Mouse (Mus musculus) neural tube, embryonic 15.5 days (tissue): Measurements from ENCODE around the gene CN725425. TPM values are rescaled to one million over a fixed set of nuclear protein-coding genes. Genes with fewer than 3 reads are reported as not detected.
A peak's percentile ranks its signal among the peaks of the same experiment; 100 is the strongest.

Experiments
- ATAC-seq: fragments of 200-750 bp; cut with Nextera tagmentation; 2 replicates; pipeline ENCODE4 v1.8.0; 2017; ENCODE audit warnings: mild to moderate bottlenecking, moderate TSS enrichment, moderate library complexity; ENCODE audit not compliant: low FRiP score
- H3K27ac ChIP-seq: fragments of 300-500 bp; sonication (generic); replicated peaks from 2 replicates; pipeline ENCODE4 v1.5.1; 2015; ENCODE audit warnings: mild to moderate bottlenecking, inconsistent platforms
- H3K27me3 ChIP-seq: fragments of 300-500 bp; sonication (generic); replicated peaks from 2 replicates; pipeline ENCODE4 v1.6.1; 2015; ENCODE audit warnings: inconsistent platforms
- H3K36me3 ChIP-seq: fragments of 300-500 bp; sonication (generic); 2 replicates; pipeline ENCODE4 v1.6.1; 2015; ENCODE audit warnings: inconsistent platforms
- H3K4me1 ChIP-seq: fragments of 300-500 bp; sonication (generic); 2 replicates; pipeline ENCODE4 v1.6.1; 2015; ENCODE audit warnings: inconsistent platforms
- H3K4me2 ChIP-seq: fragments of 300-500 bp; sonication (generic); 2 replicates; pipeline ENCODE4 v1.6.1; 2015; ENCODE audit warnings: inconsistent platforms, mild to moderate bottlenecking, moderate library complexity
- H3K4me3 ChIP-seq: fragments of 300-500 bp; sonication (generic); replicated peaks from 2 replicates; pipeline ENCODE4 v1.5.1; 2015; ENCODE audit warnings: mild to moderate bottlenecking, inconsistent platforms
- H3K9ac ChIP-seq: fragments of 300-500 bp; sonication (generic); replicated peaks from 2 replicates; pipeline ENCODE4 v1.6.1; 2015; ENCODE audit warnings: mild to moderate bottlenecking, inconsistent platforms
- H3K9me3 ChIP-seq: fragments of 300-500 bp; sonication (generic); replicated peaks from 2 replicates; pipeline ENCODE4 v1.6.1; 2016; ENCODE audit warnings: inconsistent platforms
- WGBS: fragments of 180-500 bp; shearing (Covaris S2); methylation state at CpG from one replicate; pipeline ENCODE4 v1.1.7; 2015; ENCODE audit warnings: mixed read lengths; 5-methylcytosine and 5-hydroxymethylcytosine counted together
- polyA plus RNA-seq: library from polyadenylated mRNA; unstranded; fragments of >200 nt; fragmentation: Nextera tagmentation; extraction: Ambion mirVana; gene quantifications from 2 replicates; pipeline ENCODE4 v1.2.1, GENCODE M21; 2015

The CN725425 gene
- polyA plus RNA-seq, 1 experiment from 2014 or later, result not detected

DNA sequence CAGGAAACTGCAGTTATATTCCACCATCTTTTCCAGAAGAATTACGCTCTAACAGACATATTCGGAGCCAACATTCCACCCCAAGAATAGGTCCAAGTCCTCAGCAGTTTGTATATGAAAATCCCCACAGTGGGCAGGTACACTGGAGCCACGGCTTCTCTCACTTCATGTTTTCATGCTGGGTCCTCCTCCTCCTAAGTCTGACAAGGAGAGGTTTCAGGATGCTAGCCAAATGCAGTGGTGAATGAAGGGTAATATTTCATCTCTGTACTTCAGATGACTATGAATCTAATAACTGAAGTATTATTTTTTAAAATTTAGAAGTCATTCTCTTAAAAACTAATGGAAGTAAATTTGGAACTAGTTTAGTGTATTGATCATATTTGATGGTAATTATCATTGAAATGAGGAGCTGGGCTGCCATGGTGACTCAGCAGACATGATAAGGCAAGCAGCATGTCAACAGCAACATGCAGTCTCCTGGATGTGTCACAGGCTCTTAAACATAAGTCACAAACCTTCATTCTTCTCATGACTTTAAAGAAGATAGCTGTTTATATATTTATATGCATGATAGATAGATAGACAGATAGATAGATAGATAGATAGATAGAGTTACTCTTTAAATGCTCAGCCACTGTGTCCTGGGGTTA lies 41.5 kb downstream of the CN725425 start:
- 90% methylated on average over 3 of the region's 3 CpGs for WGBS
- H3K27ac ChIP-seq, result no peak overlapping the region
- no peak for ATAC-seq
- H3K4me2 ChIP-seq, result no peak overlapping the region
- no peaks in the 10 kb centered on the region for H3K36me3 ChIP-seq
- no peaks in the 10 kb centered on the region for H3K9me3 ChIP-seq
- no peak overlapping the region for H3K4me3 ChIP-seq
- no peaks in the 10 kb centered on the region for H3K27me3 ChIP-seq
- H3K9ac ChIP-seq, result no peak overlapping the region
- no peaks in the 10 kb centered on the region for H3K4me1 ChIP-seq

DNA sequence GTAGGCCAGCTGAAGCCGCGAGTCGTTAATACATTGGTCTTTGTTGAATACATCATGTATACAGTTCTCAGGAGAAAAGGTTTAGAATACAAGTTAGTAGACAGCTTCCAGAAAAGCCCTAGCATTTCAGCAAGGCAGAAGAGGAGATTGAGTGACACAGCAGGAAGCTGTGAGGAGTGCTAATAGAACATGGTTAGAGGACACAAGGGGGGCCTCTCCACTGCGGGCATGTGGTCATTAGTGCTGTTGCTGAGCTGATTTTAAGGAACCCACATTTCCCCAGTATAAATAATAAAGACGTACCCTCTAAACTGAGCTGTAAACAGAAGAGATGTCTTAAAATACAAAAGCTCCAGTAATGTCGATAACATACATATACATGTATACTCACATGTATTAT lies 51.5 kb downstream of the CN725425 start:
- no peak for ATAC-seq
- 64% methylated on average over 6 of the region's 6 CpGs for WGBS

GRCm38 (mm10) chr15:91251544-91252408 lies 52.5 kb downstream of the CN725425 start:
- Histone ChIP-seq H3K4me1 (no peaks in the 10 kb centered on the region), H3K27ac (no peak overlapping the region), H3K4me3 (no peak overlapping the region), H3K4me2 (no peak overlapping the region), H3K27me3 (no peaks in the 10 kb centered on the region), H3K9ac (no peak overlapping the region), H3K9me3 (no peaks in the 10 kb centered on the region), H3K36me3 (no peaks in the 10 kb centered on the region)
- 75% methylated on average over 9 of the region's 9 CpGs for WGBS
- no peak for ATAC-seq

More for the DNA sequence above, 51.5 kb downstream of the CN725425 start:
- Histone ChIP-seq H3K27me3 (no peaks in the 10 kb centered on the region), H3K9ac (no peak overlapping the region), H3K36me3 (no peaks in the 10 kb centered on the region), H3K4me2 (no peak overlapping the region), H3K9me3 (no peaks in the 10 kb centered on the region), H3K4me1 (no peaks in the 10 kb centered on the region), H3K4me3 (no peak overlapping the region), H3K27ac (no peak overlapping the region)

DNA sequence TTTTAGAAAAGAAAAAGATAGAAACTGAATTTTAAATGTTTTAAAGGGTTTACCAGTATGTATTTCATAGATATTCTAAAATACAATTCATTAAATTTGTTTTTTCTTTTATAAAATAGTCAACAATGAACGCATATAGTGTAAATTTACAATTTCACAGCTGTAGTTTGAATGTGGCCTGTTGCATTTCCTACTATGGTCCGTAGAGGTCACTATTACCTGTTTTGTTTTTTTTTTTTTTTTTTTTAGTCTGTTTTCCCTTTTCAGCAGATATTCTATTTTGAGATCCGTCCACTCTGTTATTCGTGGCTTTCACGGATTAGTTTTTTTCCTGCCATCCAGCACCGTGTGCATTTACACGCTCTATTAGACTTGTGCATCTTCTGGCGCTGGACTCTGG lies 53.7 kb downstream of the CN725425 start:
- 62% methylated on average over 8 of the region's 8 CpGs for WGBS
- no peaks in the 10 kb centered on the region for H3K9me3 ChIP-seq
- ATAC-seq, result no peak

GRCm38 (mm10) chr15:91255308-91255707 lies 56.0 kb downstream of the CN725425 start:
- no peaks in the 10 kb centered on the region for H3K36me3 ChIP-seq
- H3K9ac ChIP-seq, result no peak overlapping the region
- no peak for ATAC-seq
- no peak overlapping the region for H3K4me3 ChIP-seq
- no peaks in the 10 kb centered on the region for H3K4me1 ChIP-seq
- H3K9me3 ChIP-seq, result no peaks in the 10 kb centered on the region
- 91% methylated on average over 2 of the region's 2 CpGs for WGBS
- no peaks in the 10 kb centered on the region for H3K27me3 ChIP-seq
- H3K4me2 ChIP-seq, result no peak overlapping the region
- no peak overlapping the region for H3K27ac ChIP-seq

More for the DNA sequence above, 53.7 kb downstream of the CN725425 start:
- H3K9ac ChIP-seq, result no peak overlapping the region
- no peaks in the 10 kb centered on the region for H3K36me3 ChIP-seq
- no peak overlapping the region for H3K4me3 ChIP-seq
- no peaks in the 10 kb centered on the region for H3K4me1 ChIP-seq
- H3K4me2 ChIP-seq, result no peak overlapping the region
- no peaks in the 10 kb centered on the region for H3K27me3 ChIP-seq
- no peak overlapping the region for H3K27ac ChIP-seq

GRCm38 (mm10) chr15:91257140-91257539 lies 57.8 kb downstream of the CN725425 start:
- H3K27me3 ChIP-seq, result no peaks in the 10 kb centered on the region
- H3K9me3 ChIP-seq, result no peaks in the 10 kb centered on the region
- no peak overlapping the region for H3K4me2 ChIP-seq
- no peak overlapping the region for H3K27ac ChIP-seq
- 77% methylated on average over 11 of the region's 11 CpGs for WGBS
- ATAC-seq, result no peak
- H3K9ac ChIP-seq, result no peak overlapping the region
- no peak overlapping the region for H3K4me3 ChIP-seq
- H3K36me3 ChIP-seq, result no peaks in the 10 kb centered on the region
- H3K4me1 ChIP-seq, result no peaks in the 10 kb centered on the region

GRCm38 (mm10) chr15:91260578-91260977 lies 61.3 kb downstream of the CN725425 start:
- H3K36me3 ChIP-seq, result no peaks in the 10 kb centered on the region
- H3K27ac ChIP-seq, result 0 out of 2 replicates have a peak overlapping the region, but pooled peaks have one; percentile 33
- no peaks in the 10 kb centered on the region for H3K9me3 ChIP-seq
- H3K9ac ChIP-seq, result no peak overlapping the region
- WGBS, result 55% methylated on average over 5 of the region's 5 CpGs
- ATAC-seq, result peak; percentile 41; the same call in 1 of the 2 replicates
- no peaks in the 10 kb centered on the region for H3K4me1 ChIP-seq
- H3K4me3 ChIP-seq, result no peak overlapping the region
- no peaks in the 10 kb centered on the region for H3K27me3 ChIP-seq
- no peak overlapping the region for H3K4me2 ChIP-seq

- no peak overlapping the region for H3K4me3 ChIP-seq
- no peak overlapping the region for H3K4me2 ChIP-seq
- WGBS, result 97% methylated on average over 1 of the region's 1 CpGs
- H3K27me3 ChIP-seq, result no peaks in the 10 kb centered on the region
- H3K4me1 ChIP-seq, result no peaks in the 10 kb centered on the region
- no peak overlapping the region for H3K9ac ChIP-seq
- no peak overlapping the region for H3K27ac ChIP-seq
- no peaks in the 10 kb centered on the region for H3K36me3 ChIP-seq
- no peak for ATAC-seq
- H3K9me3 ChIP-seq, result no peaks in the 10 kb centered on the region
Observed at GRCm38 (mm10) chr15:91263926-91264325, 64.6 kb downstream of the CN725425 start.

DNA sequence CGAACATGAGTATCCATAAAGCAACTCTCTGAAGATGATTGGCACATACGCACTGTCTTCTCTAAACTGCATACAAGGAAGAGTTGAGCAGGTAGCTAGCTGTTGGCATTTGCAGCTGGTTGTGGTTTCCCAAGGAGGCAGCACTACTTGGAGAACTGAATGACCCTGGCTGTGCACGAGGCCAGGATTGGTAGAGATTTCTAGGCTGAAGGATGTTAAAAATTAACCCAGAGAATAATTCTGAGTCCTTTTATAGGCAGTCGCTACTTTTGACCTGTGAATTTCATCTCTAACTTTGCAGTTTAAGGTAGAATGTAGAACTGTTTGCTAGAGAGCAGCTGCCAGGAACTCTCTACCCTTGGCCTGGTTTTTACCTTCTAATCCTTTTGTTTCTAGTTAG lies 69.2 kb downstream of the CN725425 start:
- H3K4me2 ChIP-seq, result no peak overlapping the region
- H3K36me3 ChIP-seq, result 0 out of 2 replicates have a peak, but pooled peaks cover 4% of the 10 kb centered on the region
- H3K4me1 ChIP-seq, result no peaks in the 10 kb centered on the region
- H3K4me3 ChIP-seq, result no peak overlapping the region
- no peaks in the 10 kb centered on the region for H3K9me3 ChIP-seq
- H3K27me3 ChIP-seq, result no peaks in the 10 kb centered on the region
- no peak overlapping the region for H3K27ac ChIP-seq
- 80% methylated on average over 4 of the region's 4 CpGs for WGBS
- no peak for ATAC-seq
- no peak overlapping the region for H3K9ac ChIP-seq

GRCm38 (mm10) chr15:91275961-91276360 lies 76.7 kb downstream of the CN725425 start:
- Histone ChIP-seq H3K9ac (no peak overlapping the region), H3K36me3 (0 out of 2 replicates have a peak, but pooled peaks cover 4% of the 10 kb centered on the region), H3K4me2 (no peak overlapping the region), H3K27me3 (no peaks in the 10 kb centered on the region), H3K4me3 (no peak overlapping the region), H3K27ac (no peak overlapping the region), H3K4me1 (no peaks in the 10 kb centered on the region), H3K9me3 (no peaks in the 10 kb centered on the region)
- 71% methylated on average over 3 of the region's 3 CpGs for WGBS
- ATAC-seq, result no peak

- 96% methylated on average over 5 of the region's 5 CpGs for WGBS
Observed at GRCm38 (mm10) chr15:91279571-91279970, 80.3 kb downstream of the CN725425 start.

GRCm38 (mm10) chr15:91281521-91281920 lies 82.2 kb downstream of the CN725425 start:
- Histone ChIP-seq H3K4me2 (no peak overlapping the region), H3K9me3 (no peaks in the 10 kb centered on the region), H3K9ac (no peak overlapping the region), H3K4me3 (no peak overlapping the region), H3K27ac (no peak overlapping the region), H3K36me3 (no peaks in the 10 kb centered on the region), H3K27me3 (no peaks in the 10 kb centered on the region), H3K4me1 (no peaks in the 10 kb centered on the region)
- 85% methylated on average over 5 of the region's 5 CpGs for WGBS
- no peak for ATAC-seq

More at GRCm38 (mm10) chr15:91279571-91279970, 80.3 kb downstream of the CN725425 start:
- Histone ChIP-seq H3K4me3 (no peak overlapping the region), H3K36me3 (no peaks in the 10 kb centered on the region), H3K9me3 (no peaks in the 10 kb centered on the region), H3K27me3 (no peaks in the 10 kb centered on the region), H3K9ac (no peak overlapping the region), H3K4me2 (no peak overlapping the region), H3K27ac (no peak overlapping the region), H3K4me1 (no peaks in the 10 kb centered on the region)
- no peak for ATAC-seq
